Mouse (Mus musculus) ovary, adult 10 weeks (tissue): ENCODE measurements around the gene Icam2. TPM values are rescaled to one million over a fixed set of nuclear protein-coding genes. Genes with fewer than 3 reads are reported as not detected.

ENCODE experiments used
- polyA plus RNA-seq: library from polyadenylated mRNA; stranded (reverse); fragments of 350-450 nt; fragmentation: Illumina TruSeq; extraction: RNeasy Lipid Tissue Mini Kit (QIAGEN cat#74804); gene quantifications from one replicate; pipeline ENCODE4 v1.2.3, GENCODE M21; 2014

The Icam2 gene
- 0.94 TPM for polyA plus RNA-seq

DNA sequence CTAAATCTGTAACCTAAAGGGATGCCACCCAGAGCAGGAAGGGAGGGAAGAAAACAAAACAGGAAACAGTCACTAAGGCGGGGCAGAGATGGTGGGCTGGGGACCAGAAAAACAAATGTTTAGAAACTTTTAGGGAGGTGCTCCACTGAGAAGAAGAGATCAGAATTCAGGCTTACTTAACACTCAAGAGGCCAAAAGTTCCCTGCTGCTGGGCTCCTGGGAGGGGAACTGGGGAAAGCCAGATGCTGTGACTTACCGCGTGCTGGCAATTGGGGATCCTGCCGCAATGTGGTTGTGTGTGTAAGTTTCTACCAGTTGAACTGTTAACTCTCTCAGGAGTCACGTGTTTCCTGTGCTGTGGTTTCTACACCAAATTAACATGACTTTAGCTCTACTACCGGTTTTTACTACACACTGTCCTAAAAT, at the start of gene Icam2:
Gene Icam2 (minus strand): TSS at position 285 of the 426 bp plus-strand sequence.

GRCm38 (mm10) chr11:106365366-106365765, 22.5 kb downstream of the Icam2 start, which contains the start of gene Prr29:
Gene Prr29 (plus strand): TSS chr11:106365472.

GRCm38 (mm10) chr11:106353188-106353587, 34.7 kb downstream of the Icam2 start, which contains the start of gene Scn4a:
Gene Scn4a (minus strand): TSS chr11:106353288.

Other genes starting within 250 kb of the Icam2 start
- not detected for gene Gm10840, start 227.2 kb downstream of the Icam2 start, polyA plus RNA-seq
- gene Limd2, start 227.2 kb downstream of the Icam2 start, polyA plus RNA-seq = 2.9 TPM
- 13.3 TPM for gene Strada, start 185.9 kb downstream of the Icam2 start, polyA plus RNA-seq
- 161 TPM for gene Ccdc47, start 171.7 kb downstream of the Icam2 start, polyA plus RNA-seq
- 70.3 TPM for gene Ddx42, start 171.1 kb downstream of the Icam2 start, polyA plus RNA-seq
- gene Ftsj3, start 132.0 kb downstream of the Icam2 start, polyA plus RNA-seq = 23.5 TPM
- gene Psmc5, start 131.9 kb downstream of the Icam2 start, polyA plus RNA-seq = 23.1 TPM
- gene Smarcd2, start 115.1 kb downstream of the Icam2 start, polyA plus RNA-seq = 12.7 TPM
- gene Tcam1, start 111.4 kb downstream of the Icam2 start, polyA plus RNA-seq = not detected
- gene Gh, start 86.2 kb downstream of the Icam2 start, polyA plus RNA-seq = not detected
- not detected for gene Cd79b, start 73.3 kb downstream of the Icam2 start, polyA plus RNA-seq
- gene Scn4a, start 34.8 kb downstream of the Icam2 start, polyA plus RNA-seq = not detected
- not detected for gene Prr29, start 22.6 kb downstream of the Icam2 start, polyA plus RNA-seq
- 48.7 TPM for gene Ern1, start 99.8 kb upstream of the Icam2 start, polyA plus RNA-seq
- 26.9 TPM for gene Tex2, start 225.3 kb upstream of the Icam2 start, polyA plus RNA-seq